Mouse (Mus musculus) olfactory bulb, adult 2 months (tissue): ENCODE data around the gene Ppm1m.

ENCODE experiments used
- CTCF ChIP-seq: fragments of 200-500 bp; IDR thresholded peaks from 2 replicates; pipeline ENCODE4 v1.5.1; 2012; ENCODE audit warnings: low read depth, mild to moderate bottlenecking, low read length, moderate library complexity; ENCODE audit not compliant: insufficient read depth
- POLR2A ChIP-seq: fragments of 200-500 bp; IDR thresholded peaks from 2 replicates; pipeline ENCODE4 v1.6.1; 2012; ENCODE audit warnings: mild to moderate bottlenecking, low read depth, low read length, moderate library complexity; ENCODE audit not compliant: insufficient read depth

- TF ChIP-seq POLR2A (no peak), CTCF (no peak)
Observed at GRCm38 (mm10) chr9:106173363-106173762, 26.2 kb downstream of the Ppm1m start.
